Mouse (Mus musculus) heart, embryonic 15.5 days (tissue): ENCODE results near the gene Cdkl1. TPM values are rescaled to one million over a fixed set of nuclear protein-coding genes. Genes with fewer than 3 reads are reported as not detected.

Experiments used
- ATAC-seq: fragments of 200-750 bp; cut with Nextera tagmentation; replicated peaks from 2 replicates; pipeline ENCODE4 v1.8.0; 2017; ENCODE audit warnings: low read depth, moderate TSS enrichment; ENCODE audit not compliant: insufficient number of reproducible peaks, insufficient read depth, low FRiP score
- H3K27ac ChIP-seq: fragments of 300-500 bp; sonication (generic); 2 replicates; pipeline ENCODE4 v1.5.1; 2015; ENCODE audit warnings: mild to moderate bottlenecking, inconsistent platforms
- H3K27me3 ChIP-seq: fragments of 300-500 bp; sonication (generic); 2 replicates; pipeline ENCODE4 v1.6.1; 2015; ENCODE audit warnings: inconsistent platforms
- H3K36me3 ChIP-seq: fragments of 300-500 bp; sonication (generic); 2 replicates; pipeline ENCODE4 v1.6.1; 2015; ENCODE audit warnings: mild to moderate bottlenecking, inconsistent platforms
- H3K4me1 ChIP-seq: fragments of 300-500 bp; sonication (generic); replicated peaks from 2 replicates; pipeline ENCODE4 v1.6.1; 2015; ENCODE audit warnings: inconsistent platforms
- H3K4me2 ChIP-seq: fragments of 300-500 bp; sonication (generic); 2 replicates; pipeline ENCODE4 v1.6.1; 2015; ENCODE audit warnings: inconsistent platforms, mild to moderate bottlenecking, moderate library complexity
- H3K4me3 ChIP-seq: fragments of 300-500 bp; sonication (generic); 2 replicates; pipeline ENCODE4 v1.5.1; 2015; ENCODE audit warnings: mild to moderate bottlenecking, inconsistent platforms
- H3K9ac ChIP-seq: fragments of 300-500 bp; sonication (generic); 2 replicates; pipeline ENCODE4 v1.6.1; 2015; ENCODE audit warnings: mild to moderate bottlenecking, inconsistent platforms
- H3K9me3 ChIP-seq: fragments of 300-500 bp; sonication (generic); replicated peaks from 2 replicates; pipeline ENCODE4 v1.6.1; 2016; ENCODE audit warnings: inconsistent platforms
- WGBS: fragments of 180-500 bp; shearing (Covaris S2); methylation state at CpG from one replicate; pipeline ENCODE4 v1.1.7; 2015; ENCODE audit warnings: mixed read lengths; 5-methylcytosine and 5-hydroxymethylcytosine counted together
- polyA plus RNA-seq: library from polyadenylated mRNA; unstranded; fragments of >200 nt; fragmentation: Nextera tagmentation; extraction: Ambion mirVana; gene quantifications from 2 replicates; pipeline ENCODE4 v1.2.1, GENCODE M21; 2015

The Cdkl1 gene
- polyA plus RNA-seq, 1 experiment from 2014 or later = 7.1 TPM

GRCm38 (mm10) chr12:69760743-69761406 is 30.2 kb downstream of the Cdkl1 start:
- no peak overlapping the region for H3K9ac ChIP-seq
- no peaks in the 10 kb centered on the region for H3K27me3 ChIP-seq
- peak overlapping the region; percentile 26; the same call in 1 of the 2 replicates for H3K27ac ChIP-seq
- WGBS = 83% methylated on average over 20 of the region's 20 CpGs
- H3K36me3 ChIP-seq = no peaks in the 10 kb centered on the region
- peaks cover 27% of the 10 kb centered on the region for H3K4me1 ChIP-seq
- ATAC-seq = no peak
- H3K4me3 ChIP-seq = no peak overlapping the region
- no peak overlapping the region for H3K4me2 ChIP-seq
- H3K9me3 ChIP-seq = no peaks in the 10 kb centered on the region

GRCm38 (mm10) chr12:69760014-69760413 is 31.1 kb downstream of the Cdkl1 start:
- no peaks in the 10 kb centered on the region for H3K27me3 ChIP-seq
- ATAC-seq = no peak
- no peaks in the 10 kb centered on the region for H3K9me3 ChIP-seq
- 62% methylated on average over 6 of the region's 6 CpGs for WGBS
- no peak overlapping the region for H3K9ac ChIP-seq
- no peaks in the 10 kb centered on the region for H3K36me3 ChIP-seq
- H3K4me2 ChIP-seq = no peak overlapping the region
- H3K4me1 ChIP-seq = peaks cover 27% of the 10 kb centered on the region
- peak overlapping the region; percentile 42 for H3K27ac ChIP-seq
- H3K4me3 ChIP-seq = no peak overlapping the region

GRCm38 (mm10) chr12:69759267-69759885 is 31.7 kb downstream of the Cdkl1 start:
- Histone ChIP-seq H3K9ac (peak overlapping the region; percentile 47), H3K9me3 (no peaks in the 10 kb centered on the region), H3K27me3 (no peaks in the 10 kb centered on the region), H3K4me1 (peaks cover 27% of the 10 kb centered on the region), H3K27ac (peak overlapping the region; percentile 92), H3K4me2 (peak overlapping the region; percentile 71), H3K4me3 (peak overlapping the region; percentile 44), H3K36me3 (no peaks in the 10 kb centered on the region)
- no peak for ATAC-seq
- 18% methylated on average over 7 of the region's 7 CpGs for WGBS

GRCm38 (mm10) chr12:69758221-69759185 is 32.6 kb downstream of the Cdkl1 start:
- Histone ChIP-seq H3K36me3 (no peaks in the 10 kb centered on the region), H3K9me3 (no peaks in the 10 kb centered on the region), H3K27ac (peak overlapping the region; percentile 92), H3K4me3 (peak overlapping the region; percentile 44), H3K4me2 (peak overlapping the region; percentile 71), H3K27me3 (no peaks in the 10 kb centered on the region), H3K4me1 (peaks cover 27% of the 10 kb centered on the region), H3K9ac (peak overlapping the region; percentile 47)
- peak; percentile 72 for ATAC-seq
- 4% methylated on average over 22 of the region's 22 CpGs for WGBS

GRCm38 (mm10) chr12:69757418-69758141 is 33.5 kb downstream of the Cdkl1 start:
- Histone ChIP-seq H3K27me3 (no peaks in the 10 kb centered on the region), H3K9ac (peak overlapping the region; percentile 52), H3K4me1 (peaks cover 27% of the 10 kb centered on the region), H3K4me3 (peak overlapping the region; percentile 44), H3K4me2 (peak overlapping the region; percentile 71), H3K36me3 (no peaks in the 10 kb centered on the region), H3K27ac (peak overlapping the region; percentile 92), H3K9me3 (no peaks in the 10 kb centered on the region)
- peak; percentile 88 for ATAC-seq
- 3% methylated on average over 22 of the region's 22 CpGs for WGBS

- no peaks in the 10 kb centered on the region for H3K36me3 ChIP-seq
- H3K9ac ChIP-seq = no peak overlapping the region
- no peaks in the 10 kb centered on the region for H3K9me3 ChIP-seq
- WGBS = 74% methylated on average over 5 of the region's 5 CpGs
- H3K4me1 ChIP-seq = peaks cover 36% of the 10 kb centered on the region
- H3K27me3 ChIP-seq = no peaks in the 10 kb centered on the region
- no peak overlapping the region for H3K4me3 ChIP-seq
- H3K4me2 ChIP-seq = no peak overlapping the region
- no peak for ATAC-seq
- H3K27ac ChIP-seq = no peak overlapping the region
These were observed 35.1 kb downstream of the Cdkl1 start for GRCm38 (mm10) chr12:69756015-69756414.

GRCm38 (mm10) chr12:69753936-69754335 is 37.1 kb downstream of the Cdkl1 start:
- H3K4me2 ChIP-seq = no peak overlapping the region
- H3K27me3 ChIP-seq = no peaks in the 10 kb centered on the region
- ATAC-seq = no peak
- no peak overlapping the region for H3K27ac ChIP-seq
- H3K4me3 ChIP-seq = no peak overlapping the region
- H3K4me1 ChIP-seq = peaks cover 27% of the 10 kb centered on the region
- WGBS = 71% methylated on average over 5 of the region's 5 CpGs
- H3K9ac ChIP-seq = no peak overlapping the region
- H3K36me3 ChIP-seq = peaks cover 4% of the 10 kb centered on the region; the same call in 1 of the 2 replicates
- no peaks in the 10 kb centered on the region for H3K9me3 ChIP-seq

GRCm38 (mm10) chr12:69751864-69752341 is 39.2 kb downstream of the Cdkl1 start:
- ATAC-seq = peak; percentile 73
- Histone ChIP-seq H3K4me2 (no peak overlapping the region), H3K27ac (peak overlapping the region; percentile 45), H3K9me3 (no peaks in the 10 kb centered on the region), H3K36me3 (peaks cover 8% of the 10 kb centered on the region; the same call in 1 of the 2 replicates), H3K9ac (no peak overlapping the region), H3K27me3 (no peaks in the 10 kb centered on the region), H3K4me3 (no peak overlapping the region), H3K4me1 (peaks cover 9% of the 10 kb centered on the region)
- 41% methylated on average over 10 of the region's 10 CpGs for WGBS

- no peaks in the 10 kb centered on the region for H3K4me1 ChIP-seq
- no peaks in the 10 kb centered on the region for H3K27me3 ChIP-seq
- H3K9ac ChIP-seq = no peak overlapping the region
- no peaks in the 10 kb centered on the region for H3K9me3 ChIP-seq
- ATAC-seq = no peak
- H3K36me3 ChIP-seq = peaks cover 6% of the 10 kb centered on the region; the same call in 1 of the 2 replicates
- H3K4me2 ChIP-seq = no peak overlapping the region
- 61% methylated on average over 5 of the region's 5 CpGs for WGBS
- no peak overlapping the region for H3K4me3 ChIP-seq
- H3K27ac ChIP-seq = no peak overlapping the region; the same call in 1 of the 2 replicates
These were observed 46.9 kb downstream of the Cdkl1 start for GRCm38 (mm10) chr12:69744138-69744537.

GRCm38 (mm10) chr12:69741965-69742364 is 49.1 kb downstream of the Cdkl1 start:
- 80% methylated on average over 5 of the region's 5 CpGs for WGBS
- Histone ChIP-seq H3K27ac (no peak overlapping the region), H3K4me1 (no peaks in the 10 kb centered on the region), H3K9ac (no peak overlapping the region), H3K4me3 (no peak overlapping the region), H3K27me3 (no peaks in the 10 kb centered on the region), H3K9me3 (no peaks in the 10 kb centered on the region), H3K4me2 (no peak overlapping the region), H3K36me3 (no peaks in the 10 kb centered on the region)
- no peak for ATAC-seq
